Mouse (Mus musculus) liver, embryonic 14.5 days (tissue): ENCODE measurements at regions not wholly inside any gene's neighbourhood (a gene's known extent, or its start where the extent isn't known, plus 50 kb on each side); places are given as distances from the start of the nearest gene placed in this dataset.

Experiments used
- CTCF ChIP-seq: IDR thresholded peaks from 2 replicates; pipeline ENCODE4 v1.5.1; 2016; ENCODE audit warnings: antibody characterized with exemption, low read depth, control low read depth
- EP300 ChIP-seq: IDR thresholded peaks from 2 replicates; pipeline ENCODE4 v1.6.1; 2016; ENCODE audit warnings: antibody characterized with exemption, low read depth

DNA sequence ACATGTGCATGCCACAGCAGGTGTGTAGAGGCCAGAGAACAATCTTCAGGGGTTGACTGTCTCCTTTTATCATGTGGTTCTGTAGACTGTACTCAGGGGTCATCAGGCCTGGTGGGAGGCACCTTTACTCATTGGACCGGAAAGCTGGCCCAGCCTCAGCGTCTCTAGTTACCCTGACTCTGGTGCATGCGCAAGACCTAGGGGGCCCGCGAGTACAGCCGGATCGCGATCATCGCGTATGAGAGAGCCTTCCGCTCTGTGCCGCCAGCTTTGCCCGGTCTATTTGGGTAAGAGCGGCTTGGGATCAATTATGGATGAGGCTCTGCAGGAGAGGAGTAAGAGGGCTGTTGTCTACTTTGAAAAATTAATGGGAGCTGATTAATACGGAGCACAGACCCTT lies 51.9 kb upstream of the Tox2 start:
- no peak for TF ChIP-seq CTCF
- no peak for TF ChIP-seq EP300
